Mouse (Mus musculus): ENCODE results near the gene Tmem147. TPM values are rescaled to one million over a fixed set of nuclear protein-coding genes. Genes with fewer than 3 reads are reported as not detected.

Gene Tmem147
- polyA plus RNA-seq, 1 experiment = 168 TPM

- no peak overlapping the region for H3ac ChIP-seq (ENCODE audit: control insufficient read depth, insufficient read length, low read depth)
- TF ChIP-seq CEBPB (IDR thresholded peaks at IDR 0.05; ENCODE audit: low read depth) = no peak
- no peak overlapping the region for H3K4me3 ChIP-seq (ENCODE audit: insufficient read depth, poor library complexity, severe bottlenecking)
- no peaks in the 10 kb centered on the region for H3K79me2 ChIP-seq (ENCODE audit: control insufficient read depth, insufficient read depth)
- no peaks in the 10 kb centered on the region for H3K36me3 ChIP-seq (ENCODE audit: control insufficient read depth, insufficient read depth)
- H3K79me3 ChIP-seq (ENCODE audit: low read depth) = no peaks in the 10 kb centered on the region
- peaks cover 21% of the 10 kb centered on the region for H3K27me3 ChIP-seq (ENCODE audit: control insufficient read depth, insufficient read depth, insufficient read length)
Measured at GRCm38 (mm10) chr7:30706214-30706882, 23.0 kb downstream of the Tmem147 start.

DNA sequence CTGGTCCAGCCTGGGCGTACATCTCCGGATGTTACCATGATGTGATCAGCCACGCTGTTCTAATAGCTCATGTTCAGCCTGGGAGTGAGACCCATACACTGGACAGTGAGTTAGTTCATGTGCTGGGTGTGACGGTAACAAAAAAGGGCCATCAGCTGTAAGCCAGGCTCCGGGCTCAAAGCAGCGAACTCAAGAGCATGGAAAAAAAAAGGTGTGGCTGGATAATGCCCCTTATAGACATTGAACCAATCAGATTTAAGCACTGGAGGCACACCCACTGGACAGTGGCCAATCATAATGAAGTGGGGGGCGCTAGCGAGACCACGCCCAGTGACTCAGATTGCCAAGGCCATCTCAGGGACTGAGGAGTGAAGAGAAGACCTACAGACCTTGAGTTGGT is 30.8 kb downstream of the Tmem147 start, which contains the start of gene 2200002J24Rik:
TSS of gene 2200002J24Rik (plus strand) at position 338 of the 400 bp plus-strand sequence.
- no peak within 1 kb of the TSS for H3ac ChIP-seq (ENCODE audit: control insufficient read depth, insufficient read length, low read depth)
- H3K36me3 ChIP-seq (ENCODE audit: control insufficient read depth, insufficient read depth) = no peaks in the 10 kb centered on the region
- H3K4me3 ChIP-seq (ENCODE audit: insufficient read depth, poor library complexity, severe bottlenecking) = no peak within 1 kb of the TSS
- no peaks in the 10 kb centered on the region for H3K79me3 ChIP-seq (ENCODE audit: low read depth)
- no peaks in the 10 kb centered on the region for H3K27me3 ChIP-seq (ENCODE audit: control insufficient read depth, insufficient read depth, insufficient read length)
- H3K79me2 ChIP-seq (ENCODE audit: control insufficient read depth, insufficient read depth) = no peaks in the 10 kb centered on the region
- TF ChIP-seq FOSL1 (IDR thresholded peaks at IDR 0.05; ENCODE audit: insufficient read depth, low read length, poor library complexity, severe bottlenecking) (no peak), MYOG (IDR thresholded peaks at IDR 0.05; ENCODE audit: control insufficient read depth, extremely low read depth, insufficient read length) (no peak), MYOD1 (IDR thresholded peaks at IDR 0.05; ENCODE audit: control insufficient read depth, insufficient read length, low read depth) (no peak), USF1 (IDR thresholded peaks at IDR 0.05; ENCODE audit: low read depth) (no peak), CTCF (IDR thresholded peaks at IDR 0.05; ENCODE audit: control insufficient read depth, insufficient read depth, insufficient read length) (no peak), CEBPB (IDR thresholded peaks at IDR 0.05; ENCODE audit: low read depth) (no peak), MAX (IDR thresholded peaks at IDR 0.05) (no peak)

DNA sequence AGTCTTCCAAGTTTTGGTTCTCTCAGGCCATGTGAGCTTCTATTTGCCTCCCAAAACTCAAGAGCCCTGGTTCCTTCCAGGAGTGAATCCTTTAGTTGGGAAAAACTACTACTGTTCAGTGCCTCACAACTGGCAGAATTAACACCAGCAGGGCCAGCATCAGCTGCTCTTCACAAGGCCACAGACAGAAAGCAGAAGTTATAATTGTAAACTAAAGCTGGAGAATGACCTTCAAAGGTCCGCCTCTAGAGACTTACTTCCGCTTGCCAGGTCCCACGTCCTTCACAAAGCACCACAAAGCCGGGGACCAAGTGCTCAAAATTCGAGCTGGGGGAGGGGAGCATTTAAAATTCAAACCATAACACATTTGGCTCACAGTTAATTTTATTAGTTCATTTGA is 31.2 kb downstream of the Tmem147 start:
- TF ChIP-seq CTCF (IDR thresholded peaks at IDR 0.05; ENCODE audit: control insufficient read depth, insufficient read depth, insufficient read length) (no peak), CEBPB (IDR thresholded peaks at IDR 0.05; ENCODE audit: low read depth) (no peak), FOSL1 (IDR thresholded peaks at IDR 0.05; ENCODE audit: insufficient read depth, low read length, poor library complexity, severe bottlenecking) (no peak), USF1 (IDR thresholded peaks at IDR 0.05; ENCODE audit: low read depth) (no peak), MYOG (IDR thresholded peaks at IDR 0.05; ENCODE audit: control insufficient read depth, extremely low read depth, insufficient read length) (no peak), MAX (IDR thresholded peaks at IDR 0.05) (no peak)
- H3ac ChIP-seq (ENCODE audit: control insufficient read depth, insufficient read length, low read depth) = no peak overlapping the region
- no peaks in the 10 kb centered on the region for H3K79me2 ChIP-seq (ENCODE audit: control insufficient read depth, insufficient read depth)
- H3K27me3 ChIP-seq (ENCODE audit: control insufficient read depth, insufficient read depth, insufficient read length) = no peaks in the 10 kb centered on the region
- no peak overlapping the region for H3K4me3 ChIP-seq (ENCODE audit: insufficient read depth, poor library complexity, severe bottlenecking)
- no peaks in the 10 kb centered on the region for H3K79me3 ChIP-seq (ENCODE audit: low read depth)
- no peaks in the 10 kb centered on the region for H3K36me3 ChIP-seq (ENCODE audit: control insufficient read depth, insufficient read depth)

- H3K27me3 ChIP-seq (ENCODE audit: control insufficient read depth, insufficient read depth, insufficient read length) = peaks cover 13% of the 10 kb centered on the region
- H3ac ChIP-seq (ENCODE audit: control insufficient read depth, insufficient read length, low read depth) = no peak overlapping the region
- H3K36me3 ChIP-seq (ENCODE audit: control insufficient read depth, insufficient read depth) = no peaks in the 10 kb centered on the region
- no peaks in the 10 kb centered on the region for H3K79me3 ChIP-seq (ENCODE audit: low read depth)
- no peak overlapping the region for H3K4me3 ChIP-seq (ENCODE audit: insufficient read depth, poor library complexity, severe bottlenecking)
- TF ChIP-seq CTCF (IDR thresholded peaks at IDR 0.05; ENCODE audit: control insufficient read depth, insufficient read depth, insufficient read length) = no peak
- TF ChIP-seq FOSL1 (IDR thresholded peaks at IDR 0.05; ENCODE audit: insufficient read depth, low read length, poor library complexity, severe bottlenecking) = no peak
- no peak for TF ChIP-seq CEBPB (IDR thresholded peaks at IDR 0.05; ENCODE audit: low read depth)
- TF ChIP-seq MYOD1 (IDR thresholded peaks at IDR 0.05; ENCODE audit: control insufficient read depth, insufficient read length, low read depth) = no peak
- TF ChIP-seq MYOG (IDR thresholded peaks at IDR 0.05; ENCODE audit: control insufficient read depth, extremely low read depth, insufficient read length) = no peak
- TF ChIP-seq MAX (IDR thresholded peaks at IDR 0.05) = no peak
- no peak for TF ChIP-seq USF1 (IDR thresholded peaks at IDR 0.05; ENCODE audit: low read depth)
- H3K79me2 ChIP-seq (ENCODE audit: control insufficient read depth, insufficient read depth) = no peaks in the 10 kb centered on the region
Measured at GRCm38 (mm10) chr7:30688325-30688724, 41.0 kb downstream of the Tmem147 start.

DNA sequence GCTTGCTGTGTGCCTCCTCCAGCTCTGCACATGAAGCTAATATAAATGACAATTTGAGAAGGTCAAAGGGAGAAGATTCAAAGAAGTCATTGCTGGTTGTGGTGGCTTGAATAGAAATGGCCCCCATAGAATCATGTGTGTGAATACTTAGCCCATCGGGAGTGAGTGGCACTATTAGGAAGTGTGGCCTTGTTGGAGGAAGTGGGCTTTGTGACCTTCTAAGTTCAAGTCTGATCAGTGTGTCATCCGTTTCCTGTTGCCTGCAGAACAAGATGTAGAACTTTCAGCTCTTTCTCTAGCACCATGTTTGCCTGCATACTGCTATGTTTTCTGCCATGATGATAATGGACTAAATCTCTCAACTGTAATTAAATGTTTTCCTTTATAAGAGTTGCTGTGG is 45.9 kb downstream of the Tmem147 start:
- Histone ChIP-seq H3ac (ENCODE audit: control insufficient read depth, insufficient read length, low read depth) (no peak overlapping the region), H3K79me2 (ENCODE audit: control insufficient read depth, insufficient read depth) (no peaks in the 10 kb centered on the region), H3K4me3 (ENCODE audit: insufficient read depth, poor library complexity, severe bottlenecking) (no peak overlapping the region), H3K27me3 (ENCODE audit: control insufficient read depth, insufficient read depth, insufficient read length) (peaks cover 23% of the 10 kb centered on the region), H3K79me3 (ENCODE audit: low read depth) (no peaks in the 10 kb centered on the region), H3K36me3 (ENCODE audit: control insufficient read depth, insufficient read depth) (no peaks in the 10 kb centered on the region)
- TF ChIP-seq FOSL1 (IDR thresholded peaks at IDR 0.05; ENCODE audit: insufficient read depth, low read length, poor library complexity, severe bottlenecking) = no peak
- no peak for TF ChIP-seq MYOD1 (IDR thresholded peaks at IDR 0.05; ENCODE audit: control insufficient read depth, insufficient read length, low read depth)
- no peak for TF ChIP-seq CTCF (IDR thresholded peaks at IDR 0.05; ENCODE audit: control insufficient read depth, insufficient read depth, insufficient read length)
- TF ChIP-seq MYOG (IDR thresholded peaks at IDR 0.05; ENCODE audit: control insufficient read depth, extremely low read depth, insufficient read length) = no peak
- TF ChIP-seq MAX (IDR thresholded peaks at IDR 0.05) = no peak
- TF ChIP-seq CEBPB (IDR thresholded peaks at IDR 0.05; ENCODE audit: low read depth) = no peak
- TF ChIP-seq USF1 (IDR thresholded peaks at IDR 0.05; ENCODE audit: low read depth) = no peak

- Histone ChIP-seq H3K79me2 (ENCODE audit: control insufficient read depth, insufficient read depth) (no peaks in the 10 kb centered on the region), H3K27me3 (ENCODE audit: control insufficient read depth, insufficient read depth, insufficient read length) (peaks cover 14% of the 10 kb centered on the region), H3ac (ENCODE audit: control insufficient read depth, insufficient read length, low read depth) (no peak overlapping the region)
Measured at GRCm38 (mm10) chr7:30681897-30682296, 47.4 kb downstream of the Tmem147 start.

More at GRCm38 (mm10) chr7:30681897-30682296, 47.4 kb downstream of the Tmem147 start:
- Histone ChIP-seq H3K36me3 (ENCODE audit: control insufficient read depth, insufficient read depth) (no peaks in the 10 kb centered on the region), H3K79me3 (ENCODE audit: low read depth) (no peaks in the 10 kb centered on the region), H3K4me3 (ENCODE audit: insufficient read depth, poor library complexity, severe bottlenecking) (no peak overlapping the region)
- TF ChIP-seq FOSL1 (IDR thresholded peaks at IDR 0.05; ENCODE audit: insufficient read depth, low read length, poor library complexity, severe bottlenecking) (no peak), MYOD1 (IDR thresholded peaks at IDR 0.05; ENCODE audit: control insufficient read depth, insufficient read length, low read depth) (no peak), USF1 (IDR thresholded peaks at IDR 0.05; ENCODE audit: low read depth) (no peak), CTCF (IDR thresholded peaks at IDR 0.05; ENCODE audit: control insufficient read depth, insufficient read depth, insufficient read length) (no peak), MAX (IDR thresholded peaks at IDR 0.05) (no peak), MYOG (IDR thresholded peaks at IDR 0.05; ENCODE audit: control insufficient read depth, extremely low read depth, insufficient read length) (no peak), CEBPB (IDR thresholded peaks at IDR 0.05; ENCODE audit: low read depth) (no peak)
